Mouse (Mus musculus) liver, adult 2 months (tissue): ENCODE data around the gene Cdh13. TPM values are rescaled to one million over a fixed set of nuclear protein-coding genes. Genes with fewer than 3 reads are reported as not detected.

Experiments
- DNase-seq: peaks from one replicate; pipeline ENCODE4 v3.0.0-alpha.2; 2011; ENCODE audit warnings: low read depth, low spot score; ENCODE audit errors: extremely low read depth
- H3K27ac ChIP-seq: fragments of 200-500 bp; replicated peaks from 2 replicates; pipeline ENCODE4 v1.5.1; 2012; ENCODE audit warnings: low read depth, mild to moderate bottlenecking, control low read depth, inconsistent platforms, low read length; ENCODE audit not compliant: insufficient read depth
- H3K27me3 ChIP-seq: fragments of 200-500 bp; 2 replicates; pipeline ENCODE4 v1.6.1; 2012; ENCODE audit warnings: mild to moderate bottlenecking, moderate library complexity, low read length, inconsistent platforms; ENCODE audit not compliant: control insufficient read depth, insufficient read depth
- H3K36me3 ChIP-seq: fragments of 200-500 bp; 2 replicates; pipeline ENCODE4 v1.6.1; 2012; ENCODE audit warnings: low read length, inconsistent platforms; ENCODE audit not compliant: control insufficient read depth, insufficient read depth
- H3K4me1 ChIP-seq: fragments of 200-500 bp; 2 replicates; pipeline ENCODE4 v1.6.1; 2011; ENCODE audit warnings: low read length; ENCODE audit not compliant: control insufficient read depth, insufficient read depth
- H3K4me3 ChIP-seq: fragments of 200-500 bp; 2 replicates; pipeline ENCODE4 v1.5.1; 2011; ENCODE audit warnings: low read depth, mild to moderate bottlenecking, control low read depth, low read length, moderate library complexity; ENCODE audit not compliant: insufficient read depth
- H3K79me2 ChIP-seq: fragments of 200-500 bp; 2 replicates; pipeline ENCODE4 v1.6.1; 2012; ENCODE audit warnings: inconsistent platforms, mild to moderate bottlenecking, low read length, moderate library complexity; ENCODE audit not compliant: control insufficient read depth, insufficient read depth
- H3K9ac ChIP-seq: fragments of 200-500 bp; 2 replicates; pipeline ENCODE4 v1.6.1; 2012; ENCODE audit warnings: low read depth, mild to moderate bottlenecking, control low read depth, inconsistent platforms, low read length
- CTCF ChIP-seq: fragments of 200-500 bp; IDR thresholded peaks from 2 replicates; pipeline ENCODE4 v1.5.1; 2011; ENCODE audit warnings: low read depth, low read length, control low read depth
- POLR2A ChIP-seq: fragments of 200-500 bp; IDR thresholded peaks from 2 replicates; pipeline ENCODE4 v1.6.1; 2011; ENCODE audit warnings: low read length, control low read depth; ENCODE audit not compliant: insufficient read depth; ENCODE audit errors: extremely low read depth
- WGBS: fragments of 180-500 bp; shearing (Covaris S2); methylation state at CpG from one replicate; pipeline ENCODE4 v1.1.7; 2018; 5-methylcytosine and 5-hydroxymethylcytosine counted together
- polyA plus RNA-seq: library from polyadenylated mRNA; depleted of rRNA; stranded (reverse); fragments of >200 nt; gene quantifications from 2 replicates; pipeline ENCODE4 v1.2.3, GENCODE M21; 2012
- total RNA-seq: library from RNA; depleted of rRNA; stranded (reverse); fragments of >200 nt; gene quantifications from 2 replicates; pipeline ENCODE4 v1.2.3, GENCODE M21; 2014

The Cdh13 gene
- total and polyA plus RNA-seq, 2 experiments = 1.5 to 2.1 TPM

DNA sequence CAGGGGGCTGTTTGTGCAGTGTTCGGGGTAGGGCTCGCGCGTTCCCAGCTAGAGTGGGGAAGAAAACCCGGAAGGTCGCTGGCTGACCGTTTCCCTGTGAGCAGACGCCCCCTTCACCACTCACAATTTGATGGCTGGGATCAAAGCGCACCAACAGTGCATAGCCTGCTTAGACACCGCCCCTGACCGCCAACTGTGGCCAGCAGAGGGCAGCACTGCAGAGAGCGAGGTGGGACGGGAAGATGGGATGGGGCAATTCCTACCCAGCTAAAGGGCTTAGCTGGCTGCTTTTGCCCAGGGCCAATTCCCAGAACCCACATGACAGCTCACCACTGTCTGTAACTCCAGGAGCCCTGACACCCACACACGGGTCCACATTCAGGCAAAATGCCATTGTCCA is 1075.3 kb downstream of the Cdh13 start:
- H3K36me3 ChIP-seq = no peaks in the 10 kb centered on the region
- H3K9ac ChIP-seq = no peak overlapping the region
- H3K27me3 ChIP-seq = no peaks in the 10 kb centered on the region
- TF ChIP-seq POLR2A (no peak), CTCF (peak; percentile 92)
- no peak overlapping the region for H3K27ac ChIP-seq
- no peak for DNase-seq
- no peaks in the 10 kb centered on the region for H3K79me2 ChIP-seq
- no peak overlapping the region for H3K4me3 ChIP-seq
- no peaks in the 10 kb centered on the region for H3K4me1 ChIP-seq
- WGBS = 42% methylated on average over 14 of the region's 14 CpGs

DNA sequence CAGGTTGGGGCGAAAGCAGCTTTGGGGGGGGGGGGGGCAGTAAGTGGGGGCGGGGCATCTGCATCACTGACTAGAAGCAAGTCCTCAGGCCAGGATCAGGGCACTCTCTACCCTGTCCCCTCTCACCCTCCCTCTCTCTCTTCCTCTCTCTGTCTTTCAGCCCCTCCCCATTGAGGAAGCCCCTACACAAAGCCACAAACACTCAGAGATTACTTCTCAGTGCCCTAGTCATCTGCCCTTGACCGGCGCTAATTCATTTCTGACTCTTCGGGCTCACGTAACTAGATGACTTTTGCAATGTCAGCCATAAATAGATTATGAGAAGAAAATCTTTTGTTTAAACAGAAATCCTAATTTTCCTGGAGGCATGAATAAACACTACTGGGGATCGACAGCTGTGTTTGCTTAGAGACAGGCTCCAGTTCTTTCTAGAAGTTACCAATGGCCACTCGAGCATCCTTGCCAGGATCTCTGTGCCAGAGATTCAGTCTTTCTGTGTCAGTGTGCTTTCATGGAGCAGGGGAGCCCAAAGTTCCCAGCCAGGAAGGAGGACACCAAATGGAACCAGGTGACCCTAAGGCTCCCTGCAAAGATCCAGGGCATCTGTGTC is 1077.3 kb downstream of the Cdh13 start:
- no peaks in the 10 kb centered on the region for H3K36me3 ChIP-seq
- H3K27ac ChIP-seq = no peak overlapping the region
- no peak overlapping the region for H3K9ac ChIP-seq
- no peak for DNase-seq
- no peaks in the 10 kb centered on the region for H3K79me2 ChIP-seq
- H3K4me1 ChIP-seq = no peaks in the 10 kb centered on the region
- TF ChIP-seq POLR2A (no peak), CTCF (no peak)
- H3K4me3 ChIP-seq = no peak overlapping the region
- 54% methylated on average over 8 of the region's 8 CpGs for WGBS
- H3K27me3 ChIP-seq = no peaks in the 10 kb centered on the region
